Mouse (Mus musculus) adrenal gland, adult 2 months (tissue): ENCODE measurements around the gene Plekhg6. TPM values are rescaled to one million over a fixed set of nuclear protein-coding genes. Genes with fewer than 3 reads are reported as not detected.

Experiments used
- DNase-seq: peaks from one replicate; pipeline ENCODE4 v3.0.0; 2021
- long read RNA-seq: library from polyadenylated mRNA; stranded (forward); transcript quantifications from one replicate; pipeline ENCODE4 v2.0.0, GENCODE M21; 2021
- polyA plus RNA-seq: library from polyadenylated mRNA; depleted of rRNA; stranded (reverse); fragments of >200 nt; gene quantifications from 2 replicates; pipeline ENCODE4 v1.2.3, GENCODE M21; 2012; rRNA removed
- total RNA-seq, 2 experiments: library from RNA; stranded (reverse); gene quantifications; 2 replicates each; pipeline ENCODE4 v1.2.3; 2021

Plekhg6 gene
- under 1 TPM in 1 of 2 experiments, not detected in 1; 0.21 TPM for total RNA-seq
- polyA plus RNA-seq: 0.02 and 0.11 TPM in 2 replicates
- long read RNA-seq: 0 reads

- DNase-seq: peak; percentile 58
Observed at GRCm38 (mm10) chr6:125380372-125381360, at the start of gene Plekhg6. TSS of gene Plekhg6 (minus strand) at chr6:125380793.

DNA sequence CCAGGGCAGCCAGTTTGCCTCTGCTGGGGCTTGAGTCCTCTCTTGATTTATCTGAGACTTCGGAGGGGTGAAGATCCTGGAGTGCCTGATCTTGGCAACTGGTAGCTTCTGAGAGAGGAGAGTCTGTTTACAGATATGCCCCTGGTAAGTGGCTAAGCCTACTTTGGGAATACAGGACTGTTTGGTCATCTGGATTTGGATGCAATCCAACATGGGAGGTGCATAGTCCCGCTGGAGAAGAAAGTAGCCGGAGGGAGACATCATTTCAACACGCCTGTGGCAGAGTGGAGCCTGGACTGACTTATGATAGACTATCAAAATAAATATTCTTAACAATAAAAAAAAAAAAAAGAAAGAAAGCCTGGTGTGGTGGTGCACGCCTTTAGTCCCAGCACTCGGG lies 49.1 kb upstream of the Plekhg6 start:
- DNase-seq: no peak

DNA sequence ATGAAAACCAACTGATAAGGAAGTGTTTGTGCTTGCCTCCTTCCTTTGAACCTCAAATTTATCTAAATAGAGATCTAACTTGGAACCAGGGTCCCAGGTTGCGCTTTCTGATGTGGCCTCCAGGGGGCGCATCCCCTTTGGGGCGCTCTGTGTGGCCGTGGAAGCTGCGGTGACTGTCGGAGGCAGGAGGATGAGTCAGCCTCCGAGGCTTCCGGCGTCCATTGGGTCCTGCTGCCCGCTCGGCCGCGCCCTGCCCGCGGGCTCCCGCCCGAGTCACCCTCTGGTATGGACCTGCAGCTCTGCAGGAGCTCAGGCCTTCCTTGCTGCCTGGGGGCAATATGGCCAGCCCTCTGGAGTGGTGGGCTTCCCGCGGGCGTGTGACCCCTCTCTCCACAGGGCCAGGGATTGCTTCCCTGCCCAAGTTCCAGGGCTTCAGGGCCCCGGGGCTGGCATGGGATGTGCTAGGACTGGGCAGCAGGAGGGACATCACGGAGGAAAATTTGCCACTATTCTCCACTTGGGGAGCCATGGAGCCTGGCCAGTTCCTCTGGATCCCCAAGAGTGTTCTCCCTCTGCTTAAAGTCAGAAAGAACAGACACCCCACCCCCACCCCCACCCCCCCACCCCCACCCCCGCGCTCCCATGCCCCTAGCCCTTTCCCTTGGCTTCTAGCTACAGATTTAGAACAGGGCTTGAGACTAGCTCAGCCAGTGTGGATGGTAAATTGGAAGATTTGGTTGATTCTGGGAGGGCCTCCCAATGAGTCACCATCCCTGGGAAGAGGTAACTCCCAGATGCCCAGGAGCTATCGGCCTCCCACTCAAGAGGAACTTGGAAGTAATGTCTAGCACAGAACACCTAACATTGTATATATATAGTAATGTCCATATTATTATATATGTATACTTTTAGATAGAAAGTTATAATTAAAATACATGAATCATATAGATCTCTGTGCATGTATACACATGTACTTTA lies 46.1 kb upstream of the Plekhg6 start:
- peak; percentile 90 for DNase-seq

GRCm38 (mm10) chr6:125425205-125426090 lies 44.9 kb upstream of the Plekhg6 start:
- DNase-seq: peak; percentile 52

GRCm38 (mm10) chr6:125424156-125424555 lies 43.6 kb upstream of the Plekhg6 start:
- peak; percentile 76 for DNase-seq

DNA sequence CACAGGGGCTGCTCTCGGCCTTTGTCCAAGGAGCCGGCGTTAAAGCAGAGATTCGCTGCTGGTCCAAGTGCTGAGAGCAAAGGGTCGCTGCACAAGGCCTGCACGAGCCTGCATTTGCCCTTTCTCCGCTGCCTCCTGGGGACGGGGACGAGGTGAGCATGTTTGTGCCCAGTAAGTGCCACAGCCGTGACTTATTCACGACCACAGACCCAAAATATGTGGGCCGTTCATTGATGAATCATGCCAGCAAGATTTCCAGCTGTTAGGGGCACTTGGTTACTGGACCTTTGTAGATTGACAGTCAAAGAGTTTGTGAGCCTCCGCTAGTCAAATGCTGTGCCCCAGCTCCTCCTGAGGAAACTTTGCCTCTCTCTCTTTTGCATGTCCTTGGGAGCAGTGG lies 42.9 kb upstream of the Plekhg6 start:
- no peak for DNase-seq

GRCm38 (mm10) chr6:125423099-125423498 lies 42.5 kb upstream of the Plekhg6 start:
- DNase-seq: no peak

GRCm38 (mm10) chr6:125422051-125422822 lies 41.6 kb upstream of the Plekhg6 start:
- DNase-seq: peak; percentile 81

GRCm38 (mm10) chr6:125420458-125421063 lies 40.0 kb upstream of the Plekhg6 start:
- DNase-seq: no peak

DNA sequence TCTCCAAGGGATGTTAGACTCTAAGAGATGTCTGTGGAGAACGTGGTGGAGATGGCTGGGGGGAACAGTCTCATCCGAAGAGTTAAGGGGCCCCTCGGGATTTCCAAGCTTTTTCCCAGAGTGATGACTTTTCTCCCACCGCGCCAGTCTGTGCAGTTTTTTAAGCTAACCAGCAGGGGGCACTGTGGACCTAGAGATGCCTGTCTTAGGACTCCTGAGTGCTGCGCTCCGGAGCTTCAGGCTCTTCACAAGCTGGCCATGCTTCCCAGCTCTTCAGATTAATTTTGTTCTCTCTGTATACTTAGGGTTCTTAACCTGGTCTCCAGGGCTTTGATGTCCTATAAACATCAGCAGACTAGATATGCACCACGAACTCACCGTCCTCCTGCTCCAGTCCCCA lies 38.2 kb upstream of the Plekhg6 start:
- peak; percentile 78 for DNase-seq

DNA sequence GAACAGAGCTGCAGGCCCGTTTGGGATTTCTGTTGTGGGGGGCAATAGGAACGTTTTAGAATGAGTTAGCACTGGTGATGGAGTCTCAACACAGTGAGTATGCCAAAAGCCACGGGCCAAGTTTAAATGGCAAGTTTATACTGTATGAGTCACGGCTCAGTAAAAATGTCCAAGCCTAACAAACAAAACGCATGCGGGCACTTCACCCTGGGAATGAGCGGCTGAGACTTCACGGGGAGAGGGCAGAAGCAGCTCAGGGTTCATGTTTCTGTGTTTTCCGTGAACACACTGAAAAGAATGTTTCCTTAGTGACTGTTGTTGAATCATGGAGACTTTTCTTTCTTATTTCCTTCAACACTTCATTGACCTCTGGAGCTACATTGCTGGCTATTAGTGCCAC lies 32.7 kb upstream of the Plekhg6 start:
- DNase-seq: peak; percentile 28

DNA sequence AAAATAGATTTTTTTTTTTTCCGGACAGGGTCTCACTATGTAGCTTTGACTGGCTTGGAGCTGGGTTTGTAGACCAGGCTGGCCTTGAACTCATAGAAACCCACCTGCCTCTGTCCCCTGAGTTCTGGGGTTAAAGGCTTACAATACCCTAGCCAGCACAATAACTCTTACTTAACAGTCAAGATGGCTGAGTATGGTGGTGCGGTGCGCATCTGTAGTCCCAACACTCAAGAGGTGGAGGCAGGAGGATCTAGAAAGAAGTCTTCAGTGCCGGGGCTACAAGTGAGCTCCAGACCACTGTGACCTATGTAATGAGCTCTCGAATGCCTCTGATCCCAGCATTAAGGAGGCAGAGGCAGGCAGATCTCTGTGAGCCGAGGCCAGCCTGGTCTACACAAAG lies 31.1 kb upstream of the Plekhg6 start:
- DNase-seq: no peak

DNA sequence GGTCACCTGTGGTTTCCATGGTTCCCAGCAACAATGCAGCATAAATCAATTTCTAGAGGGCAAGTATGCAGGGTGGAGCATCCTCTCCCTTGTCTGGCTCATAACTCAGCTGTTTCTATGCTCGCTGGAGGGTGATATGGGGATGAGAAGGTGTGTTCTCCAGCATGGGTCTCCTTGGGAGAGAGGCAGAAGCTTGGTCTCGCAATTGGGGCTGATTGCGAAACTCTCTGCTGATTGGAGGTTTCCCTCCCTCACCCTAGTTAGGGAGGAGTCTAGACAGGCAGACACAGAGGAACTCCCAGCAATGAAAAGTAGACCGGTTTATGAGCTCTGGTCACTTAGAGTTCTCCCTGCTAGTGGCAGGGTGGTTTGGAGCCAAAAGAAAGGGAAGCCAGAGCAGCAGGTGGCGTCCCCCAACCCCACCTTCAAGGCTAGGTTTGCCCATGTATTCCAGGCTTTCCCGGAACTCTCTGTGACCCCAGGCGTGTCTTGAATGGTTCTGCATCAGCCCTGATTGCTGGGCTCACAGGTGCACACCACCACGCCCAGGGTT lies 30.5 kb upstream of the Plekhg6 start:
- peak; percentile 43 for DNase-seq

DNA sequence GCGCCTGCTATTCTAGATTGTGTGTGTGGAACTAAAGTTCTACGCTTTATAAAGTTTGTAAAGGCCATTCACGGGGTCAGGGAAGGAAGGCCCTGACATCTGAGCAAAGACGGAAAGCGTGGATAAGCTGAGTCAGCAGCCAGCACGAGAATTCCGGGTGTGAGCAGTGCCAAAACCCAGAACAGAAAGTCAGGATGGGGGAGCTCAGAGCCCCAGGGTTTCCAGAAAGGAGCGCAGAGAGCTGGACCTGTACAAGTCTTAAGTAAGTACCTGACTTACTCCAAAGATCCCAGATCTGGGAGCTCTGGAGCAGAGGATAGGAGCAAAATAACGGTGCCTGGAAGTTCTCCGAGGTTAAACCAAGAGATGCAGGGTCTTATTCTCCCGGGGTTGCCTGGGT lies 30.0 kb upstream of the Plekhg6 start:
- no peak for DNase-seq

DNA sequence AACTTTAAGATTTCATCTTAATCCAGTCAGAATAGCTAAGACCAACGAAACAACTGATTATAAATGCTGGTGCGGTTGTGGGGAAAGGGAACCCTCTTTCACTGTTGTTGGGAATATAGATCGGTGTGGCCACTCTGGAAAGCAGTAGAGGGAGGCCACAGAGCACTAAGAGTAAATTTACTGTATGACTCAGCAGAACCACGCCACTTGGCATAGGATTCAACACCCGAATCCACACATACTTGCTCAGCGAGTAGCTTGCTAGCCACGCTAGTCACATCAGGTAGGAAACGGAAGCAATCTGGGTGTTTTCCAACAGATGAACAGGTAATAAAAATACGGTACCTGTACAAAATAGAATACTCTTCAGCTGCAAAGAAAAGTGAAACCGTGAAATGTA lies 27.1 kb upstream of the Plekhg6 start:
- no peak for DNase-seq

GRCm38 (mm10) chr6:125407224-125407623 lies 26.6 kb upstream of the Plekhg6 start:
- DNase-seq: no peak

GRCm38 (mm10) chr6:125405461-125406382 lies 25.1 kb upstream of the Plekhg6 start:
- no peak for DNase-seq

DNA sequence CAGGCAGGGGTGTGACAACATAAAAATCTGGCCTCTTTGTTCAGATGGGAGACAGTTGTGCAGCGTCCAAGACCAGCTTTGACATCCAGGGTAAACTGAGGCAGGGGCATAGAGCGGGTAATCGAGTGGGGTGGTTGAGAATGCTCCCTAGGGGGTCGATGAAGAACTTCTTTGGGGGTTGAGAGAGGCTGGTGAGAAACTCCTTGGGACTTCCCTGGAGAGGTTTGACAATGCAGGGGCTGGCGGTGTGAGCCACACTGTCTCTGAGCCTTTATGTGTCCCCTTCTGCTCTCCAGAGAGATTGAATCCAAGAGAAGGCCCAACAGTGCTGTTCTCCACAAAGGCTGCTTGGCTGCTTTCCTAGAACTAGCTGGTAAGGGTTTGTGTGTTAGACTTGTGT lies 9.3 kb upstream of the Plekhg6 start:
- no peak for DNase-seq

GRCm38 (mm10) chr6:125386080-125386479 lies 5.5 kb upstream of the Plekhg6 start:
- DNase-seq: no peak
